Mouse (Mus musculus) embryonic facial prominence, embryonic 11.5 days (tissue): ENCODE results near the gene Cemip. TPM values are rescaled to one million over a fixed set of nuclear protein-coding genes. Genes with fewer than 3 reads are reported as not detected.

Source experiments
- ATAC-seq: fragments of 200-750 bp; cut with Nextera tagmentation; replicated peaks from 2 replicates; pipeline ENCODE4 v1.8.0; 2017; ENCODE audit warnings: low read depth; ENCODE audit not compliant: insufficient number of reproducible peaks, low FRiP score, low TSS enrichment
- DNase-seq: peaks from one replicate; pipeline ENCODE4 v3.0.0-alpha.2; 2015; ENCODE audit warnings: low spot score
- H3K27ac ChIP-seq: fragments of 300-500 bp; sonication (generic); replicated peaks from 2 replicates; pipeline ENCODE4 v1.5.1; 2014; ENCODE audit warnings: mild to moderate bottlenecking, low read depth, low read length, control low read depth
- H3K27me3 ChIP-seq: fragments of 300-500 bp; sonication (generic); 2 replicates; pipeline ENCODE4 v1.6.1; 2014; ENCODE audit warnings: mild to moderate bottlenecking, low read length, moderate library complexity, mixed read lengths; ENCODE audit not compliant: control insufficient read depth, insufficient read depth
- H3K36me3 ChIP-seq: fragments of 300-500 bp; sonication (generic); replicated peaks from 2 replicates; pipeline ENCODE4 v1.6.1; 2014; ENCODE audit warnings: low read depth, mild to moderate bottlenecking, low read length, moderate library complexity, mixed read lengths; ENCODE audit not compliant: control insufficient read depth, insufficient read depth
- H3K4me1 ChIP-seq: fragments of 300-500 bp; sonication (generic); 2 replicates; pipeline ENCODE4 v1.6.1; 2014; ENCODE audit warnings: low read length, mixed read lengths; ENCODE audit not compliant: control insufficient read depth, insufficient read depth
- H3K4me2 ChIP-seq: fragments of 300-500 bp; sonication (generic); 2 replicates; pipeline ENCODE4 v1.6.1; 2014; ENCODE audit warnings: low read depth, mild to moderate bottlenecking, control low read depth, low read length, moderate library complexity
- H3K4me3 ChIP-seq: fragments of 300-500 bp; sonication (generic); 2 replicates; pipeline ENCODE4 v1.5.1; 2014; ENCODE audit warnings: low read depth, low read length, control low read depth
- H3K9ac ChIP-seq: fragments of 300-500 bp; sonication (generic); replicated peaks from 2 replicates; pipeline ENCODE4 v1.6.1; 2014; ENCODE audit warnings: mild to moderate bottlenecking, control low read depth, low read length
- H3K9me3 ChIP-seq: fragments of 300-500 bp; sonication (generic); replicated peaks from 2 replicates; pipeline ENCODE4 v1.6.1; 2016; ENCODE audit warnings: mild to moderate bottlenecking, low read length, inconsistent platforms, mixed read lengths; ENCODE audit not compliant: control insufficient read depth
- WGBS: fragments of 180-500 bp; shearing (Covaris S2); extraction: QIAGEN DNeasy Blood & Tissue Kit; methylation state at CpG from one replicate; pipeline ENCODE4 v1.1.7; 2014; 5-methylcytosine and 5-hydroxymethylcytosine counted together
- polyA plus RNA-seq: library from polyadenylated mRNA; unstranded; fragments of >200 nt; fragmentation: Nextera tagmentation; extraction: Ambion mirVana; gene quantifications from 2 replicates; pipeline ENCODE4 v1.2.1, GENCODE M21; 2014

The Cemip gene
- polyA plus RNA-seq, 1 experiment from 2014 or later, result 0.58 TPM

DNA sequence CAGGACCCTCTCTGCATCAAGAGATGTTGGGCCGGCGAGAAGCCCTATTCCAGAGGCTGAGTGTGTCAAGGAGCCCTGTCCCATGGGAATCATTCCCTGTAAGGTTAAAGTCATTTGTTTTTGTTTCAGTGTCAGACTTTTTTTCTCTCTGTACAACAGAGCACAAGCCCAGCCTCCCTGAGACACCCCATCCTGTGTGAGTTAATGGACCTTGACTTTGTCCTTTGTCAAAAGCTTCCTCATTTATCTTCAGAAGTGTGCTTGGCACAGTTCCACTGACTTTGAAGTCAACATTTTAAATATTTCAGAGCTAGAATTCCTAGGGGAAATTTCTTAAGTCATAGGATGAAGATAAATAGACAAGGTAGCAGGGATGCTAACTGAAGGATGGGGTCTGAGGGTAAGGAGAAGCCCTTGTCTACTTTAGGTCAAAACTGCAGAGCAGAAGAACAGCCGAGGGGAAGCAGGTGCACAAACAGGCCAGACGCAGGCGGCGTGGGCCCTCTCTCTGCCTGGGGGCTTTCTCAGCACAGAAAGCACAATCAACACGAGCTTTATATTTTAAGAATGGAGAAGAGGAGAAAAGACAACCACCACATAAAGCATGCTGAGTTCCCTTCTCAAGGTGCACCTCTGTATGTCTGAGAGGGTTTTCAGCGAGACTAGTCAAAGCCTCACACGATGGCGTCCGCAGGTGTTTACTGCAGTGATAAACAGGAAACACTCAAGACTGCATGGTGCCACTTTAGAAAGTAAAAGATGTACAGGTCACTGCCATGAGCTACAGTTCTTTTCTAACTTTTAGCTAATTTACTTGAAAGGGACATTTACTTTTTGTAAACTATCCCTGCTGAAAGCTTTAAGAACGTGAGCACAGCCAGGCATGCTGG, 33.2 kb upstream of the Cemip start:
- Histone ChIP-seq H3K27ac (no peak overlapping the region), H3K4me2 (no peak overlapping the region), H3K9ac (no peak overlapping the region), H3K27me3 (no peaks in the 10 kb centered on the region), H3K9me3 (no peaks in the 10 kb centered on the region), H3K36me3 (no peaks in the 10 kb centered on the region; the same call in 1 of the 2 replicates), H3K4me3 (no peak overlapping the region), H3K4me1 (peaks cover 9% of the 10 kb centered on the region)
- ATAC-seq (no peak), DNase-seq (no peak)
- WGBS, result 75% methylated on average over 12 of the region's 12 CpGs

DNA sequence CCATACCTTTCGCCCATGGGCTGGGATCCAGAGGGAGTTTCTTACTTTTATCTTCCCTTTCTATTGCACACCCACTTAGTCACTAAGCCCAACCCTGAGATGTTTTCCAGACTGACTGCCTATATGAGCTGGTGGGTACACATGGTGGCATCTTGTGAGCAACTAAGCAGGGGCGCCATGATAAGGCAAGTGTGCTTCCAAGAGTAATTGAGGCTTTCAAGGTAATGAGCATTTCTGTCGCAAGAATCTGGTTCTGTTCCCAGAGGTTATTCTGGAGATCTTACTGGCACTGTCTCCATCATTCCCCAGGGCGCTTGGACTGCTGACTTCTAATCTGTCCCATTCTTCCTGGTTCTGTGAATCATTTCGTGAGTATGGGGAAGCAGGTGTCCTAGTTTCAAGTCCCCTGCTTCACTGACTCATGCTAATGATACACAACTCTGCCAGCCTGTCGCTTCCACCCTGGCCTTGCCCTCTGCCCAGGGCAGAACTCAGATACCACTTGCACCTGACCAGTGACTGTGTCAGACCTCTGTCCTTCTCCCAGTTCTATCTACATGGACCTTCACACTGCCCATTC, 31.3 kb upstream of the Cemip start:
- ATAC-seq, result no peak
- H3K27ac ChIP-seq, result no peak overlapping the region
- H3K4me3 ChIP-seq, result no peak overlapping the region

DNA sequence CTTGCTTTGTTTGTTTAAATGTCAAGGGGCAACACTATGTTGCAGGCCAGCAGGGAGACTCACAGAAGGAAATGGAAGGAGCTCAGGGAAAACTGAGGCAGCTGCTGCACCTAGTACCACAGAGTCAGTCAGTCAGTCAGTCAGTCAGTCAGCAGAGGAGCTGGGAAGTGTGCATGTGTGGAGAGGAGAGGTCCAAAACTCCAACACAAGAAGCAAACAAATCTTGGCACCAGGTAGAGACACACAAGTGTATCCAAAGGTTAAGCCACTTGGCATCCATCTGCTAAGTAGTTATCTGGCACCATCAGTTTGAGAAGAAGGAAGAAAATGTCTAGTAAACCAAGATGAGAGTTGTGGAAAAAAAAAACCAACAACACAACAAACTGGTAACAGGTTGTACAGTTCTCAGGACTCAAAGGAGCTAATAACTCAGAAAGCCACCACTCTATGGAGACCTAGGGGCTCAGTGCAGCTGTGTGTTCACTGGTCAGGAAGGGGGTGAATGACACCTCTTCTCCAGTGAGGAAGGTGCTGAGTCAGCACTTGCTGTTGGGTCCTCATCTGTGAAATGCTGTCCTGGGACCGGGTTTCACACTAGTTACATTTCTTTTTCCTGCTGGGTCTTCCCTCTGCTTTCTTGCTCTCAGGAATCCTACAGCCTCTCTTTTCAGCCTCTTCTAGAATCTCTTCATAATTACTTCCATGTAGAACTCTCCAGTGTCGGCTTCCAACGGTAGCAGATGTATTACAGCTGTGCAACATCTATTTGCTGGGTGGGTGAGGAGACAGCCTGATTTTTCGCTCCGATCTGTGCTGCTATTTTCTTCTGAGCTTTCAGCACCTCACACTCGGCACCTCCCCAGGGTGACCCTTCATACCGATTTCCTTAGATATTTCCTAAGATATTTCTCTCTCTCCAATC, 30.6 kb upstream of the Cemip start:
- H3K4me1 ChIP-seq, result peaks cover 9% of the 10 kb centered on the region
- H3K4me2 ChIP-seq, result no peak overlapping the region
- WGBS, result 52% methylated on average over 7 of the region's 7 CpGs
- H3K9ac ChIP-seq, result no peak overlapping the region
- no peaks in the 10 kb centered on the region for H3K27me3 ChIP-seq
- no peak overlapping the region for H3K27ac ChIP-seq
- no peaks in the 10 kb centered on the region; the same call in 1 of the 2 replicates for H3K36me3 ChIP-seq
- no peak overlapping the region for H3K4me3 ChIP-seq
- ATAC-seq, result 0 out of 2 replicates have a peak, but pooled peaks have one; percentile 15
- no peak for DNase-seq
- no peaks in the 10 kb centered on the region for H3K9me3 ChIP-seq

More for the DNA sequence above, 31.3 kb upstream of the Cemip start:
- H3K4me1 ChIP-seq, result peaks cover 9% of the 10 kb centered on the region
- 82% methylated on average over 6 of the region's 6 CpGs for whole genome bisulfite sequencing
- no peak overlapping the region for H3K9ac ChIP-seq
- H3K36me3 ChIP-seq, result no peaks in the 10 kb centered on the region; the same call in 1 of the 2 replicates
- no peaks in the 10 kb centered on the region for H3K27me3 ChIP-seq
- no peak for DNase-seq
- H3K9me3 ChIP-seq, result no peaks in the 10 kb centered on the region
- no peak overlapping the region for H3K4me2 ChIP-seq

DNA sequence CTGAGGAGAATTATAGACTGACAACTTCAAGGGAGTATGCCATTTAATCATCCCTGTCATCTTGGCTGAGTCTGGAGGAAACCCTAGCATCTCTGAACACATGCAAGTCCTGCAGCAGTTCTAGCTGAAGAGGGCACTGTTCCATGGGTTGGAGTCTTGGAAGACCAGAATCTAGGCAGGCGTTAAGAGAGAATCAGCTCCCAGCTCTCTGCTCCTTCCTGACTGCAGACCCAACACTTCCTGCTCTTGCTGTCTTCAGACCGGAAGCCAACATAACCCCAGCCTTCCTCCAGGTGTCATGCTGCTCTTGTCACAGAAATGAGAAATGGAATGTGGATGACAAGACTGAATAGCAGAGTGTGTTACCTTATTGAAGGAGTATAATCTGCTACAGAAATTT, 29.1 kb upstream of the Cemip start:
- WGBS, result 66% methylated on average over 2 of the region's 2 CpGs
- H3K9me3 ChIP-seq, result no peaks in the 10 kb centered on the region
- H3K36me3 ChIP-seq, result no peaks in the 10 kb centered on the region; the same call in 1 of the 2 replicates
- peaks cover 5% of the 10 kb centered on the region for H3K4me1 ChIP-seq
- no peak overlapping the region for H3K9ac ChIP-seq
- DNase-seq (no peak), ATAC-seq (no peak)
- H3K4me2 ChIP-seq, result no peak overlapping the region
- no peak overlapping the region for H3K4me3 ChIP-seq
- H3K27ac ChIP-seq, result no peak overlapping the region
- H3K27me3 ChIP-seq, result no peaks in the 10 kb centered on the region

DNA sequence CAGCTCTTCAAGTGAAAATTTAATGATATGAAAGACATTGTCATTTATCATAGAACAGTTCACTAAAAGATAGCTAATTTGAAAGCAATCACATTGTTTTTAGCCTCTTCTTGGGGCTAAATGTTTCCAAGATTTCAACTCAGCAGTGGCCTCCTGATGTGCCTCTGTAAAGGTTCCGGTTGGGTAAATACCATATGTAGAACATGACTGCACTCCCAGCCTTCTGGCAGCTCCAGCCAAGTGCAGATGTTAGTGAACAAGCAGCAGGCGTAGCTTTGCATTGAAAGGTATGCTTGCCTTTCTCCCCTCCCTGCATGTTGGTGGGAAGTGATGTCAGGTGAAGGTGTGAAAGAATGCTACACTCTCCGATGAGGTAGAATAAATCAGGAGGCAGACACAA, 28.5 kb upstream of the Cemip start:
- ATAC-seq (no peak), DNase-seq (no peak)
- Histone ChIP-seq H3K27me3 (no peaks in the 10 kb centered on the region), H3K9me3 (no peaks in the 10 kb centered on the region), H3K9ac (no peak overlapping the region), H3K27ac (no peak overlapping the region), H3K4me2 (no peak overlapping the region), H3K4me3 (no peak overlapping the region), H3K36me3 (no peaks in the 10 kb centered on the region; the same call in 1 of the 2 replicates), H3K4me1 (peaks cover 3% of the 10 kb centered on the region; the same call in 1 of the 2 replicates)
- 88% methylated on average over 3 of the region's 3 CpGs for whole genome bisulfite sequencing

DNA sequence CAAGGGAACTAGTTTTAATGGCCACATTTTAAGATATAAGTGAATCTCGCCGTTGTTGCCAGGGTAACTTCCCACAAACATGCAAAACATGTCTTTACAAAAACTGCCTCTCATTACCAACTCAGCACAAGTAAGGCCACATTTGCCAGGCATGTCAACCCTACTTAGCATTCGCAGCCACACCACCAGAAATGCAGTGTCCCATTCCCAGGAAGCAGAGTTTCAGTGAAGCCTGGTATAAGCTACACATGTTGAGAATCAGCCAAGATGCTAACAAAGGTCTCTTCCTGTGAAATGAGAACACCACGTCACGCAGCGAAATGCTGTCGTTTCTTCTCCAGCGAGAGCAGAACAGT, 26.7 kb upstream of the Cemip start:
- 91% methylated on average over 8 of the region's 8 CpGs for WGBS
- no peaks in the 10 kb centered on the region; the same call in 1 of the 2 replicates for H3K36me3 ChIP-seq
- no peaks in the 10 kb centered on the region for H3K9me3 ChIP-seq
- no peak overlapping the region for H3K4me2 ChIP-seq
- H3K4me1 ChIP-seq, result no peaks in the 10 kb centered on the region
- no peak overlapping the region for H3K4me3 ChIP-seq
- no peak overlapping the region for H3K27ac ChIP-seq
- ATAC-seq, result no peak
- no peak overlapping the region for H3K9ac ChIP-seq
- DNase-seq, result no peak
- H3K27me3 ChIP-seq, result no peaks in the 10 kb centered on the region

DNA sequence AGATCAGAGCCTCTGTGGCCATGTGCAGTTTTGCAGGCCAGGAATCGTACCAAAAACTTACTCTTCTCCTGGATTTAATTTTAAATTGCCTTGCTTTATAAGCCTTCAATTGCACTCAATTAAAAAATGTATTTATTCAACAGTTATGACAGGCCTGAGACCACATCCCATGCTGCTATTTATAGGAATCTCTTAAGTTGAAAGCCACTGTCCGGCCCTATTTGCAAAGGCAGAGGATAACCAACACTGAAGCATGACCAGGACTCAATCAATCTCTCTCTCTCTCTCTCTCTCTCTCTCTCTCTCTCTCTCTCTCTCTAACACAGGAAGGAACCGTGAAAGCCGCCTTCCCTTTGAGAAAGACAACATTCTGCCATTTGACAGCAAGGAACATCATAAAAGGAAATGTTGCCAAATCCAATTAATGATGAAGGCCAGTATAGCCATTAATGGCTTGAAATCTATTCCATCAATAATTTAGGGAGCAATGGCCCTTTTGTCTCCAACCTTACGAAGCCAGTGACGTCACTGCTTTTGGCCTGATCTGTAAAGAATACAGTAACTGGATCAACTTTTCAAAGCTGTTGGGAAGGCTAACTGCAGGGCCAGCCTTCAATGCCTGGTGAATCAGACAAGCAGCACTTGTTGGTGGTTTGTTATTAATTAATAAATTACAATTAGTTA, 26.2 kb upstream of the Cemip start:
- Histone ChIP-seq H3K4me3 (no peak overlapping the region), H3K36me3 (no peaks in the 10 kb centered on the region; the same call in 1 of the 2 replicates), H3K9me3 (no peaks in the 10 kb centered on the region), H3K9ac (no peak overlapping the region), H3K27me3 (no peaks in the 10 kb centered on the region), H3K4me1 (no peaks in the 10 kb centered on the region), H3K27ac (no peak overlapping the region), H3K4me2 (no peak overlapping the region)
- ATAC-seq, result no peak
- WGBS, result 88% methylated on average over 6 of the region's 6 CpGs
- DNase-seq, result no peak
